Mouse (Mus musculus) thymus, postnatal 36 days (tissue): ENCODE measurements at regions not wholly inside any gene's neighbourhood (a gene's known extent, or its start where the extent isn't known, plus 50 kb on each side); places are given as distances from the start of the nearest gene placed in this dataset.
A peak's percentile ranks its signal among the peaks of the same experiment; 100 is the strongest.

Experiments used
- DNase-seq, 2 experiments: peaks; one replicate each; pipeline ENCODE4 v3.0.0; 2022; ENCODE audit warnings: mixed read lengths in 2 of 2

- no peak for DNase-seq
Measured at GRCm38 (mm10) chr10:18907276-18907960, 62.6 kb downstream of the Perp start.

GRCm38 (mm10) chr10:18909307-18909706 is 64.5 kb downstream of the Perp start:
- DNase-seq, result no peak

GRCm38 (mm10) chr10:18910898-18911297 is 66.1 kb downstream of the Perp start:
- DNase-seq, result peak; percentile 58 to 67

- peak; percentile 54 to 76 for DNase-seq
Measured at GRCm38 (mm10) chr10:18917120-18917616, 72.3 kb downstream of the Perp start.

GRCm38 (mm10) chr10:18923088-18923821 is 78.4 kb downstream of the Perp start:
- DNase-seq, result no peak

- DNase-seq, result no peak
Measured at GRCm38 (mm10) chr10:18927811-18928210, 83.0 kb downstream of the Perp start.

GRCm38 (mm10) chr10:18931344-18931743 is 84.1 kb downstream of the Tnfaip3 start:
- no peak for DNase-seq

GRCm38 (mm10) chr10:18941447-18941846 is 74.0 kb downstream of the Tnfaip3 start:
- no peak for DNase-seq

GRCm38 (mm10) chr10:18941908-18942307 is 73.5 kb downstream of the Tnfaip3 start:
- DNase-seq, result no peak

GRCm38 (mm10) chr10:18943296-18944075 is 72.0 kb downstream of the Tnfaip3 start:
- DNase-seq, result no peak

GRCm38 (mm10) chr10:18946727-18947126 is 68.7 kb downstream of the Tnfaip3 start:
- no peak for DNase-seq
